Mouse (Mus musculus): ENCODE results near the gene Gm11214.

The Gm11214 gene

GRCm38 (mm10) chr4:63661857-63662256 is 1.3 kb downstream of the Gm11214 start:
- no peak for DNase-seq (ENCODE audit: extremely low spot score, low spot score)

DNA sequence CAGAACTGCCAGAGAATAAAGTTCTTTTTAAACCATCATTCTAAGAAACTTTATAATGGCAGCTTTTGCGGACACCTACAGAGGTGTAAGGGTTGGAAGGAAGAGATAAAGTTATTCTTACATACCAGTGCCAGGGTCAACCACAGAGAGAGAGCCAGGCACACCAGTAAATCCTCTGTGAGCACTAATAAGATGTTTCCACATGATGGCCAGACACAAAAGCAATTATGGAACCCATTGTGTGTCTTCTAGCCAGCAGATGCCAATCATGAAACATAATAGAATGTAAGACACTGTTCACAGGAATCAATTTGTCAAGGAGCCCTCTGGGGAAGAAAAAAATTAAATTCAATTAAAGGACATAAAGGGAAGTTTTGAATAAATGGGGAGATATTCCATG is 1.8 kb downstream of the Gm11214 start:
- no peak for DNase-seq (ENCODE audit: extremely low spot score, low spot score)

DNA sequence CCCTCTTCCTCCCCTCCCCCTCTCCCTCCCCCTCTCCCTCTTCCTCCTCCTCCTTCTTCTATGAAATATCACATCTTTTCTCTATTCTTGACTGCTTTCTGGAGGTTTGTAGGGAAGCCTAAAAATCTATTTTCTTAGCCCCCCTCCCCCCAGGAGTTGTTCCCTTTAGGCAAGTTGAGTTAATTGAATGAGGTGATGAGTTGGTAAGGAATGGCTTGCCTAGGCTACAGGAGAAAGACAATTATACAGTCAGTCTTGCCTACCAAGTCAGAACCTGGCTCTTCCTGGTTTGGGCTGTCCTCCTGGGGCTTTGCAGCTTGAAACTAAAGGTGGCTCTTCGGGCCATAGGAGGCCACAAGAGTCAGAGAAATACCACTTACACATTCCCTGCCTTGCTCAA is 3.4 kb downstream of the Gm11214 start:
- no peak for DNase-seq (ENCODE audit: extremely low spot score, low spot score)

DNA sequence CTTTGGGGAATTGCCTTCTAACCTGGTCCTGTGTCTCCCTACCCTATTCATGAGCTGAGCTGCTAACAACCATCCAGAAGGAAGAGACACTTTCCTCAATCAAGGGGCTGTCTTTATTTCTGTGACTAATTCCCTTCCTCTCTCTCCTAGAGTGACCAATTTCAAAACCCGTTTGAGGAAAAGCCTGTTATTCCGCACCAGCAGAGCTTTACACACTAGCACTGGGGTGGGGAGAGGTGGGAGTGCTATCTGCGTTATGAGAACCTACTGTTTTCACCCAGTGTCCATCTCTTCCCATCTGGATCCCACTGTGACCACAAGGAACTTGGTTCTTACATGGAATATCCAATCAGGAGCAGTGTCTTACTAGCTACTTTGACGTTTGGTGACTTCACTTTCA is 4.1 kb downstream of the Gm11214 start:
- DNase-seq (ENCODE audit: extremely low spot score, low spot score), result no peak

GRCm38 (mm10) chr4:63654381-63654780 is 8.8 kb downstream of the Gm11214 start:
- no peak for DNase-seq (ENCODE audit: extremely low spot score, low spot score)

DNA sequence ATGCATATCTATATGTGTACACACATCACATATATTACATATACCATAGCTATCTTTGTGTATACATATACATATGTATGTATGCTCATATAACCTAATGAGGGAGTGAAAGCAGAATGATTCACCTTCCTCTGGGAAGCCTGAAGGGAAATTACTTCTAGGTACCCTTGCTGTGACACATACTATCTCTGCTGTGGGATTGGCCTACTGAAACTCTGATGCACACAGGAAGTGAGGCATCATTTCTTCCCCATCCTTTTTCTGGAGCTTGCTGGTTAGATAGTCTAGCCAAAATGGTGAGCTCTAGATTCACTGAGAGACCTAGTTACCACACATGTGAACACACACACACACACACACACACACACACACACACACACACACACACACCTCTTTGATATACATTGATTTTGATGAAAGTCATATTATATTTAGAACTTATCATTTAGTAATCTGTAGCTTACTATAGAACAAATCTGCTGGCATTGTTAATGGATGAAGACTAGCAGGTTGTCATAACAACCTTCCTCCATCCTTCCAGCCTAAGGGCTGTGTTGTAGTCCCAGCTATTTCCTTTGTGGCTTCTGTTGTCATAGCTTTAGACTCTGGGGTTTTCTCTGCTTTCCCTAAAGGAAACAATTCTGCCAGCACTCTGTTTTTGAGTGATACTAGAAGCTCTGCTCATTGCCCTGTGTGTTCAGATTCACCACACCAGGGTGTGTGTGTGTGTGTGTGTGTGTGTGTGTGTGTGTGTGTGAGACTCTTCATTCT is 19.0 kb downstream of the Gm11214 start:
- no peak for DNase-seq (ENCODE audit: extremely low spot score, low spot score)

DNA sequence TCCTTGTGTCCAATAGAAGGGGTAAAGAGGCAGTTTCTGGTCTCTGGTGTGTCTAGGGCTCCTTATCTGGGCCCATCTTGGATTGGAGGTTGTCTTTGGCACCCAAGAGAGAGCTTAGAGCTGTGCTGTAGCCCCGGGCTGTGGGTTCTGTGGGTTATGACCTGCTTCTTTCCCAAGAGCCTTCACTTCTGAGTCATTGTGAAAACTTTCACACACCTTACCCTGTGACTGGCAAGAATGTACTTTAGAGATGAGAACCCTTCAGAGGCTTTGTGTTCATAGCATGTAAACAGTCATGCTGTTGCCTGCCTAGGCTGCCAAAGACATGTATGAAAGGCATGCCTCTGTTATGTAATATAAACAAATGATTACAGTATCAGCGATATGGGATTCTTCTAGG is 23.3 kb downstream of the Gm11214 start:
- no peak for DNase-seq (ENCODE audit: extremely low spot score, low spot score)

GRCm38 (mm10) chr4:63638603-63639002 is 24.6 kb downstream of the Gm11214 start:
- no peak for DNase-seq (ENCODE audit: extremely low spot score, low spot score)

DNA sequence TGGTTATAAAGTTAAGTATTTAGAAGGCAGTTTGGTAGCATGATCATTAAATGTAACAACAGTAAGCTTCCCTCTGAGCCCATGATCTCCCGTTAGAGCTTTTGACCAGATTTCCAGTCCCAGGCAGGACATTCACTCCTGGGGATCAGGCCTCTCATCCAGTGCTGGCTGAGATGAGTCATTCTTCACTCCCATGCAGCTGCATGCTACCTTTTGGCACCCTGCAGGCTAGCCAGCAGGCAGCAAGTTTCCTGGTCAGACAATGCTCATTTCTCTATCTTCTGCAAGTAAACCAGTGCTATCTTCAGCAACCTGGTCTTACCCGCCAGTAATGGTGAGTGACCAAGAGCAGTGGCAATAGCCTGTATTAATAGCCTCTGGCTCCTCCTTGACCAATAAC is 30.0 kb downstream of the Gm11214 start:
- DNase-seq (ENCODE audit: extremely low spot score, low spot score), result no peak

DNA sequence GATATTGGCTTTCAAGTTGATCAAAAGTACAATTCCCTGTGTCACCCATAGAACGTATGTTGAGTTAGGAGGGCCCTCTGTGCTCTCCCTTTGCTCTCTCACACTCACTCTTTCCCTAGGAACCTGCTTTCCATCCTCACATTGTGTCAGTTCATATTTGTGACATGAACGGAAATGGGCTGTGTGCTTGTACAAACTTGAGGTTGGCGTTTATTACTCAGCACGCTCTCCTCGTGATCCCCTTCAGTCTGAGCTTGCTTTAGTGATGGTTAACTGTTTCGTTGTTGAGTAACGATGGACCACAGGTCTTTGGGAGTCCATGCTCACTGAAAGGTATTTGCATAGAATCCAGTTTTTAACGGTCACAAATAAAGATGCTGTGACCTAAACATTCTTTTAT is 36.1 kb downstream of the Gm11214 start:
- DNase-seq (ENCODE audit: extremely low spot score, low spot score), result no peak

GRCm38 (mm10) chr4:63625563-63626080 is 37.6 kb downstream of the Gm11214 start:
- no peak for DNase-seq (ENCODE audit: extremely low spot score, low spot score)

GRCm38 (mm10) chr4:63622378-63622835 is 40.8 kb downstream of the Gm11214 start, which contains the start of gene Tex48:
Tex48 (minus strand) TSS chr4:63622428.
- DNase-seq (ENCODE audit: extremely low spot score, low spot score), result peak; percentile 45

- no peak for DNase-seq (ENCODE audit: extremely low spot score, low spot score)
Measured at GRCm38 (mm10) chr4:63621861-63622260, 41.3 kb downstream of the Gm11214 start.

All from neural tube, embryonic 10.5 days (tissue).